ENCODE assay signal across 8 mouse cellular contexts in the genomic region with DNA sequence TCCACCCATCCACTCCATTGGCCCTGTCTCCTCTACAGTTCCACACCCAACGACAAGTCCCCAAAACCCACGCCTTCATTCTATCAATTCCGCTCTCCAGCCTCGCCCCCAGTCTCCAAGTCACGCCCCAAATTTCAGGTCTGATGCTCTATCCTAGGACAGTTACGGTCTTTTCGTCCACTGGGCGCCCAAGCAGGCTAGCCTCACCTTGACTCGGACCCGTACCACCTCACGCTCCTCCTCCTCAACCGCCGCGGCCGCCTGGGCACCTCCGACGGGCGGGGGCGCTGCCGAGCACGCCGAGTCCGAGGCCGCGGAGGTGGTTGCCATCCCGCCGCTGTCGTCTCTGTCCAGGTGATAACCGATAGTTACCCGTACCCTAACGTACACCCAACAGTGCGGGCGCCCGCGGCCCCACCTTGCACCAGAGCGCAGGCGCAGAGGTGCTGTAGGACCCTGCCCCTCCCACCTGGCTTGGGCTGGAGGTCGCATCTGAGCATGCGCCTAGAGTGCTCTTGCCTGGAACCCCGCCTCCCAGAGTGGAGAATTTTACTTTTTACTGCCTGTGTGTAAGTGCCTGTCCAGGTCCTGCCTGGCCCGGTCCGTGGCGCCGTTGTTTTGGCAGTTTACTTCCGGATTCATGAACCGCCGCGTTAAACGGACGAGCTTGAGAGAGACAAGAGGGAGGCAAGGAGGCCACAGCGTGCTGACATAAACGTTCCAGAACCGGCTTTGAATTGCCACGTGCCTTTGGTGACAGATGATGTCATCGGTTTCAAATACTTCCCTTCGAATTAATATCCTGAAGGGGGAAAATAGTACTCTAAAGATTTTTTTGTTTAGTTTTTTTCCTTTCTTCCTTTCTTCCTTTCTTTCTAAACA. TPM values are rescaled to one million over a fixed set of nuclear protein-coding genes. Genes with fewer than 3 reads are reported as not detected.
DNase-seq lines count a peak whose midpoint lies in the region; ATAC-seq lines count a peak whose summit lies in the region.

A gene (minus strand): TSS at position 678 of the 882 bp plus-strand sequence.

- DNase-seq in CD8-positive naive resting alpha-beta T cell, adult 2 months (ENCODE audit: low read depth in 2 of 2, low spot score in 2 of 2): peak; percentile 69 to 77
- DNase-seq in c-Kit-positive CD71-negative TER-119-negative erythroid progenitor cells, embryonic 14.5 days (ENCODE audit: low read depth): peak; percentile 78
- DNase-seq in forebrain, embryonic 10.5 days (ENCODE audit: extremely low spot score, low spot score): peak; percentile 81
- peak; percentile 92 to 94 for DNase-seq in kidney, postnatal 36 days
- DNase-seq in telencephalon, adult 2 months (ENCODE audit: low read depth, low spot score): peak; percentile 64

- ATAC-seq in heart, embryonic 15.5 days (replicated peaks; ENCODE audit: insufficient number of reproducible peaks, insufficient read depth, low FRiP score, low read depth): peak; percentile 95
- peak; percentile 95 for ATAC-seq in liver, embryonic 15.5 days (ENCODE audit: insufficient read depth)
- peak; percentile 92 for ATAC-seq in neural tube, embryonic 12.5 days (ENCODE audit: low FRiP score, low read depth)

- H3K27ac ChIP-seq in forebrain, embryonic 10.5 days: peak within 1 kb of the TSS; percentile 84
- peak within 1 kb of the TSS; percentile 71 for H3K27ac ChIP-seq in heart, embryonic 15.5 days
- peak within 1 kb of the TSS; percentile 88 for H3K27ac ChIP-seq in liver, embryonic 15.5 days (replicated peaks)
- H3K27ac ChIP-seq in neural tube, embryonic 12.5 days: no peak within 1 kb of the TSS

- peak within 1 kb of the TSS; percentile 64 for H3K9ac ChIP-seq in heart, embryonic 15.5 days
- peak within 1 kb of the TSS; percentile 63 for H3K9ac ChIP-seq in liver, embryonic 15.5 days
- H3K9ac ChIP-seq in neural tube, embryonic 12.5 days: peak within 1 kb of the TSS; percentile 48

- H3K4me3 ChIP-seq in forebrain, embryonic 10.5 days: peak within 1 kb of the TSS; percentile 65
- H3K4me3 ChIP-seq in heart, embryonic 15.5 days: peak within 1 kb of the TSS; percentile 72
- peak within 1 kb of the TSS; percentile 68 for H3K4me3 ChIP-seq in liver, embryonic 15.5 days (replicated peaks)
- peak within 1 kb of the TSS; percentile 50 for H3K4me3 ChIP-seq in neural tube, embryonic 12.5 days

- H3K27me3 ChIP-seq in forebrain, embryonic 10.5 days (ENCODE audit: poor library complexity, severe bottlenecking): no peaks in the 10 kb centered on the region
- no peaks in the 10 kb centered on the region for H3K27me3 ChIP-seq in heart, embryonic 15.5 days
- H3K27me3 ChIP-seq in liver, embryonic 15.5 days: no peaks in the 10 kb centered on the region
- H3K27me3 ChIP-seq in neural tube, embryonic 12.5 days (replicated peaks): no peaks in the 10 kb centered on the region

- 12% methylated on average over 56 of the region's 56 CpGs for WGBS in forebrain, embryonic 10.5 days
- 7% methylated on average over 46 of the region's 56 CpGs for WGBS in heart, embryonic 15.5 days
- WGBS in liver, embryonic 15.5 days (ENCODE audit: insufficient replicate concordance): 14% methylated on average over 56 of the region's 56 CpGs
- WGBS in neural tube, embryonic 12.5 days: 11% methylated on average over 55 of the region's 56 CpGs

- H3K36me3 ChIP-seq in forebrain, embryonic 10.5 days (replicated peaks): peaks cover 10% of the 10 kb centered on the region
- H3K36me3 ChIP-seq in heart, embryonic 15.5 days: peaks cover 5% of the 10 kb centered on the region; the same call in 1 of the 2 replicates
- H3K36me3 ChIP-seq in liver, embryonic 15.5 days (replicated peaks): 0 out of 2 replicates have a peak, but pooled peaks cover 8% of the 10 kb centered on the region
- H3K36me3 ChIP-seq in neural tube, embryonic 12.5 days: no peaks in the 10 kb centered on the region

- H3K9me3 ChIP-seq in forebrain, embryonic 10.5 days: peaks cover 5% of the 10 kb centered on the region; the same call in 1 of the 2 replicates
- H3K9me3 ChIP-seq in heart, embryonic 15.5 days (replicated peaks): no peaks in the 10 kb centered on the region
- no peaks in the 10 kb centered on the region for H3K9me3 ChIP-seq in liver, embryonic 15.5 days (replicated peaks)
- no peaks in the 10 kb centered on the region for H3K9me3 ChIP-seq in neural tube, embryonic 12.5 days

- H3K4me1 ChIP-seq in forebrain, embryonic 10.5 days: peaks cover 7% of the 10 kb centered on the region; the same call in 1 of the 2 replicates
- H3K4me1 ChIP-seq in heart, embryonic 15.5 days (replicated peaks): no peaks in the 10 kb centered on the region
- H3K4me1 ChIP-seq in liver, embryonic 15.5 days (replicated peaks): peaks cover 20% of the 10 kb centered on the region
- no peaks in the 10 kb centered on the region for H3K4me1 ChIP-seq in neural tube, embryonic 12.5 days

- peak within 1 kb of the TSS; percentile 63 for H3K4me2 ChIP-seq in heart, embryonic 15.5 days
- H3K4me2 ChIP-seq in liver, embryonic 15.5 days: peak within 1 kb of the TSS; percentile 72
- H3K4me2 ChIP-seq in neural tube, embryonic 12.5 days (replicated peaks): peak within 1 kb of the TSS; percentile 55

RNA-seq across cellular contexts. Expression of the gene that starts here (rescaled TPM):
- 9.8 and 10.4 TPM in 2 replicates for polyA plus RNA-seq in forebrain, embryonic 10.5 days (2016; fragmentation: Nextera tagmentation; extraction: Ambion mirVana)
- polyA plus RNA-seq in heart, embryonic 15.5 days (2015; fragmentation: Nextera tagmentation; extraction: Ambion mirVana): 10.1 and 12.2 TPM in 2 replicates
- 4.9 and 5.5 TPM in 2 replicates for polyA plus RNA-seq in liver, embryonic 15.5 days (2015; fragmentation: Nextera tagmentation; extraction: Ambion mirVana)
- polyA plus RNA-seq in neural tube, embryonic 12.5 days (2016; fragmentation: Nextera tagmentation; extraction: Ambion mirVana): 15.1 and 16.5 TPM in 2 replicates
